ENCODE assay signal across 1 mouse cellular context in the genomic region with DNA sequence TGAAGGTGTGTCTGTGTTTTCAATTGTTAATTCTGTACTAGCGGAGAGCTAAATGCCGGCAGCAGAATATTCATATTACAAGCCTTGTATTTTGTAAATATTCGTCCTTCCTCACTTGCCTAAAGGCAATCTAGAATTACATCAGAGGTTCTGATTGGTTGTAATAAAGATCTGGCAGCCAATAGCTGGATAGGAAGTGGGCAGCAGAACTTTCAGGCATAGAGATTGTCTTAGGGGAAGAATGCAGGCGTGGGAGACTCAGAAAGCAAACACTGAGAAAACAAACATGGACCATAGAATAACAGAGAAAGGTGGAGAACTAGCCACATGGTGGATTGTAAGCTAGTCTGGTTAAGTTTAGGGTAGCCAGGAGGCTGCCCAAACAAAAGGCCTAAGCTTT.
A peak's percentile ranks its signal among the peaks of the same experiment; 100 is the strongest.
TF ChIP-seq lines count a peak whose summit lies in the region.

No protein-coding gene starts in this region.

TF ChIP-seq in MEL, 35 proteins besides CTCF, POLR2A, EP300 and RAD21:
- TF ChIP-seq MAFK (IDR thresholded peaks at IDR 0.05; ENCODE audit: borderline replicate concordance, low read depth, low read length) (no peak), CHD2 (IDR thresholded peaks at IDR 0.05; ENCODE audit: low read length) (no peak), MXI1 (IDR thresholded peaks at IDR 0.05; ENCODE audit: low read depth, low read length) (peak; percentile 46; the same call in 1 of the 2 replicates), HCFC1 (IDR thresholded peaks at IDR 0.05; ENCODE audit: low read depth, low read length) (peak; percentile 21; the same call in 1 of the 2 replicates), POLR2AphosphoS2 (IDR thresholded peaks at IDR 0.05; ENCODE audit: low read length) (no peak), KAT2A (conservative IDR thresholded peaks at IDR 0.05; ENCODE audit: low read depth, low read length) (no peak), ELF1 (IDR thresholded peaks at IDR 0.05; ENCODE audit: low read depth, low read length) (peak; percentile 60), TBP (IDR thresholded peaks at IDR 0.05; ENCODE audit: low read depth, low read length) (0 out of 2 replicates have a peak, but pooled peaks have one; percentile 21)
TF ChIP-seq in MEL: peak in this region for 4.
